Mouse (Mus musculus): ENCODE results near the gene Cyb5r3. TPM values are rescaled to one million over a fixed set of nuclear protein-coding genes. Genes with fewer than 3 reads are reported as not detected.
A peak's percentile ranks its signal among the peaks of the same experiment; 100 is the strongest.

Gene Cyb5r3
- total RNA-seq (2014; fragmentation: Nextera tagmentation) (48.7 and 61.3 TPM in 2 replicates), total RNA-seq (2017) (22.4 and 27.8 TPM in 2 replicates)

DNA sequence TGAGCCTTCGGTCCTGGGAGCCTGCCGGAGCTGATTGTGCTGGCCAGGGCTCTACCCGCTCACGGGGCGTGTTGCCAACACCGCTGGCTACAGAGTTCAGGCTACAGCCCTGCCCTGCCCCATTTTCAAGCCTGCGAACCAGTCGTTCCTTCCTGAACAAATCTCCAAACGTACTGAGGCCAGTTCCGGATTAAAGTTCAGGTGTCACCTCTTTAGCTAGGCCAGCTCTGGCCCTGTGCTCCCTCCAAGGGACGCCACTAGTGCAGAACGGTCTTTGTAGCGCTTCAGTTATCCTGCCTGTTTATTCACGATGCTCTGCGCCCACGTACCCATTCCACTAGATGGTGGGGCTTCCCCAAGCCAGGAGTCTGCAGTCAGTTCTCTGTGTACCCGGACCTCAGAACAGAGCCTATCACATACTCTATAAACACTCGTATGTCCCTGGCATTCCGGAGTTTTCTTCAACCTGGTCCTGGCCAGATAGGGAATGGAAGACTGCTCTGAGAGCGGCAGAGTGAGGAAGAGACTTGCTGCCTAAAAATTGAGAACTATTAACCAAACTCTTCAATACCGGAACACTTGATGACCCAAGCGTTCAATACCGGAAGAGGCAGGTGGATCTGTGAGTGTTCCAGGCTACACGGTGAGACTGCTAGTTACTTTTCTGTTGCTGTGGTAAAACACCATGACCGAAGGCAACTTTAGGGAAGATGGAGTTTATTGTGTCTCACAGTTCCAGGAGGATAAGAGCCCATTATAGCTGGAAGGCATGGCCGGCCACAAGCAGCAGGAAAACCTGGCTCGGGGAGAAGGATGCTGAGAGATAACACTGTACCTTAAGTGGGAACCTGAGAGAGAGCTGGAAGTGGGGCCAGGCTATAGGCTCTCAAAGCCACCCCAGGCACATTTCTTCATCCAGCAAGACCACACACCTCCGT lies at the start of gene Cyb5r3:
Gene Cyb5r3, minus strand, starts transcription at position 101 of the 938 bp plus-strand sequence.
- ATAC-seq (replicated peaks; ENCODE audit: poor library complexity, severe bottlenecking) = no peak; the same call in 1 of the 2 replicates

DNA sequence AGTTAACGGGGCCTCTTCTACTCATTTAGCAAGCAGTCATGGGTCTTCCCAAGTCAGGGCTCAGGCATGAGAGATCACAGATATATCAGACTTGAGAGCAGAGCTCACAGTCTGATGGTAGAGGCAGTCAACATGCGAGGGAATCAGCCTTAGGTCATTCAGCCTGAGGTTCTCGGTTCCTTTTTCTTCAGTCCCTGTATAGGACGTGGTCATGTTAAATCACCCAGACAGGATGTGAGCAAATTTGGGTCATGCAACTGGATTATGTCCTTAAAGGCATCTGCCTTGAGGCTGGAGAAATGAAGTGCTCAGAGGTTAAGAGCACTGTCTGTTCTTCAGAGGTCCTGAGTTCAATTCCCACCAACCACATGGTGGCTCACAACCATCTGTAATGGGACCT lies 49.3 kb upstream of the Cyb5r3 start:
- peak; percentile 89 for ATAC-seq (replicated peaks; ENCODE audit: poor library complexity, severe bottlenecking)

GRCm38 (mm10) chr15:83220368-83221013 lies 48.1 kb upstream of the Cyb5r3 start:
- no peak for ATAC-seq (replicated peaks; ENCODE audit: poor library complexity, severe bottlenecking)

DNA sequence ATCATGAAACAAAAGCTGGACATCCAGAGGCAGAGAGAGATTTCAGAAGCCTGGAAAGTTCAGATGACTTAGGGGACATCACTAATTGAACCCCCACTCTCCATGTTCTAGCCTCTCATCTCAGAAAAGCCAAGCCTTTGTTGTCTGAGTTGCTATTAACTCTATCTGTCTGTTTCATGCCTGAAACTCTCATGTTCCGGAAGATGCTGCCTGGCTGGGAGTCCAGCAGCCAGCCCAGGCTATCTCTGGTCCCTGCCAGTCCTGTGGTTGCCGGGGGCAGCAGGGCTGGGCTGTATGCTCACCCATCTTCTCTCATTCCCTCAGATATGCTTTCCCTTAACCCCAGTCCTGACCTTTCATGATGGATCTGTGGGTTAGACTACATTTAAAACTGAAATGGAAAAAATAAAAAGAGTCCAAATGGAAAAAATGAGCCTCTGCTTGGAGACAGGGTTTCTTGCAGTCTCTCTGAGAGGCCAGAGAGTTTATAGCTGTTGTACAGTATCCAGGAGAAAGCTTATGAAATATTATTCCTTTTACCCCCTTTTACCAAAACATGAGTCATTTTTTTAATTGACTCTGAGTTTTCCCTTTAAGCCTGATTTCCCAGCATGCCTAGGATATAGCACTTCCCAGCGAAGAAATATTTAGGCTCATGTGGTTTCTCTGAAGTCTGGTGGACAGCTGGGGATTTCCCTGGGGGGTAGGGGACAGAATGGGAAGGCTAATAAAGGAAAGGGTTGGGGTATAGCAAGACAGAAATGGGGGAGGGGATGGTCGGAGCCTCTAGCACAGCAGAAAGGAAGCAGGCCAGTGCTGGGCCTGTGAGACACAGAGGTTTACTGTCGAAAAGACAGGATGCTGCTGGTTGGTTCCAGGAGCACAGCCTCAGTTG lies 43.2 kb upstream of the Cyb5r3 start:
- no peak for ATAC-seq (replicated peaks; ENCODE audit: poor library complexity, severe bottlenecking)

DNA sequence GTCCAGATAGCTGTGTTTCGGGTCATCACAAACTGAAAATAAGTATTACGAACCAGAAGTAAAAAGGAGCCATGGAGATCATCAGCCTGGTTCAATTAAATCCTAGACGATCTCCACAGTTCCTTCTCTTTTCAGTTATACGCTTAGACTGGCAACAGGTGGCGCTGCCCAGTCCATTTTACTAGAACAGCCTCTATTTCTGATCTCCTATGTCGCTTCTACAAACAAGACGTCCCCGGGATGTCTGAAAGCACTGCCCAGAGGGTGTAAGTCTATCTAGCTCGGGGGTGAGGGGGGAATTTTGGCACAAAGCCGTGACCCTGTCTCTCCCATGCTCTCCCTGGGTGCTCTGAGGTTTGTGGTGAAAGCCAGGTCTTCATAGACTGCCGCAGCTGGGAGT lies 37.8 kb upstream of the Cyb5r3 start:
- peak; percentile 46 for ATAC-seq (replicated peaks; ENCODE audit: poor library complexity, severe bottlenecking)

DNA sequence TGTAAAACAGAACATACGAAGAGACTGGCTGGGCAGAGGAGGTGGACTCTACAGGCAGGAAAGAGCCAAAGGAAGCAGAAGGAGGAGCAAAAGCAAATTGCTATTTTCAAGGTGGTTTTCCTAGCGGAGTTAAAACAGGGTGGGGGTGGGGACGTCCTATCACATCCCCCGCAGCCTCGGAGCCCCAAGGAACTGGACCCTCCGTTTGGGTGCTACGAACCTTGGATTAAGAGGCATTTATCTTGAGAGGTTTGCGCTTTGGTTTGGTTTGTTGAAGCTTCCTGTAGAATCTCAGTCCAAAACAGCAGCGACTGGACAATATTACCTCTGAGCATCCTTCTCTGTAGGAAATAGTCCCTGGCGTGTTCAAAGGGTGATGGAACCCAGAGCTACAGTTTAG lies 37.3 kb upstream of the Cyb5r3 start:
- no peak for ATAC-seq (replicated peaks; ENCODE audit: poor library complexity, severe bottlenecking)

DNA sequence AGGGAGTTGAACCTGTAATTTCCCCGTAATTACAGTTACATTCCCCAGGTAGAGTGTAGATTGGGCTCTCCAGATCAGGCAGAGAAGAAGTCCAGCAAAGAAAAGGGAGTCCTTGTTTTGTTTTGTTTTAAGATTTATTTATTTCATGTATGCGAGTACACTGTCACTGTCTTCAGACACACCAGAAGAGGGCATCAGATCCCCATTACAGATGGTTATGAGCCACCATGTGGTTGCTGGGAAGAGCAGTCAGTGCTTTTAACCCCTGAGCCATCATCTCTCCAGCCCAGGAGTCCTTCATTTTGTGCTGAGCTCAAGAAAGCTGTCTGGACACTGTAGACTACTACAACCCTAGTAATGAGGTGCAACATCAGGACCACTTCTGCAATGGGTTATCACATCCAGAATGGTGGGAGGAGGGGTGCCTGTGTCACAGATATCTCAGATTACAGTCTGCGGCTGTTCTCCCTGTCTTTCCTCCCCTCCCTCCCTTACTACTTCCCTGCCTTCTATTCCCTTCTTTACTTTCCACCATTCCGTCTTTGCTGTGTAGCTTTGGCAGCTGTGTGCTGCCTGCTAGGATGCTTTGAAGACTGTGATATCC lies 36.8 kb upstream of the Cyb5r3 start:
- no peak for ATAC-seq (replicated peaks; ENCODE audit: poor library complexity, severe bottlenecking)

DNA sequence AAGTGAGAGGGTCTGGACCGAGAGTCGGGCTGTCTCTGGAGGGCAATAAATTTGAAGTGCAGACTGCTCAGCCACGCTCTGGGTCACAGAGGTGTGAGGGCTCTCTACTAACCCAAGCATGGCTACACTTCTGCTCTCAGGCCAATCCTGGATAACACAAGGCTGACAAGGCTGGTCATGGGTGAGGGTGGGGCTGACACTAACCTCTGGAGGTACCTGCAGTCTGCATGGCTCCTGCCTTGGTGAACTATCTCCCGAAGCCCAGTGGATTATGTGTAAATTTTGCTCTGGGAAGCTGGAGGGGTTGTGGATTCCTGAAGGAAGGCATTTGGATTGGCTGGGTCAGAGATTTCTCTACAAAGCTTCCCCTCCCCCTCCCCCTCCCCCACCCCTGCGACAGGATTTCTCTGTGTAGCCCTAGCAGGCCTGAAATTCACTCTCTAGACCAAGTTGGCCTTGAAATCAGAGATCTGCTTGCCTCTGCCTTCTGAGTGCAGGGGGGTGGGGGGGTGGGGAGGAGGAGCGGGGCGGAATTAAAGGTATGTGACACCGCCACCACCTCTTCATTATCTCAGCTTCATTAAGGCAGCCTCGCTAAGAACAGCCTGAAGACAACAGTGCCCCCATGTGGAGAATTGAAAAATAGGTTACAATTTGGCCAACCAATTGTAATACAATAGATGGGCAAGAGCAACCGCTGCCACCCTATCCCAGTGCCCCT lies 32.5 kb upstream of the Cyb5r3 start:
- peak; percentile 68 for ATAC-seq (replicated peaks; ENCODE audit: poor library complexity, severe bottlenecking)

DNA sequence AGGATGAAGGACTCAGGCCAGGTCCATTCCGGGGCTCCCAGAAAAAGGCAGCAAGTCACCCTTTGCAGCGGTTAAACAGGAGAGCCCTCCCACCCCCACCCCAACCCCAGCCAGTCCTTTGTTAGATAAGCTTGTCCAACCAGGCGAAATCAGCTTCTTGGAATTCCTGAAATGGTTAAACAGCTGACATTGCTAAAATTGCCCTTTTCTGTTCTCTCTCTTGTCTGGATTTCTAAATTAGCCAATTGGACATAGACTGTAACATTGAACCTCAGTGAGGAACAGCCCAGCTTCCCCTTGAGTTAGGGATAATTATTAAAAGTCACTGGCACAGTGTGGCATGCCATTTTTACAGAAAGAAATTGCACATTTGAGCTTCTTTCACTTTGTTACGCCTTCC lies 30.0 kb upstream of the Cyb5r3 start:
- ATAC-seq (replicated peaks; ENCODE audit: poor library complexity, severe bottlenecking) = no peak

DNA sequence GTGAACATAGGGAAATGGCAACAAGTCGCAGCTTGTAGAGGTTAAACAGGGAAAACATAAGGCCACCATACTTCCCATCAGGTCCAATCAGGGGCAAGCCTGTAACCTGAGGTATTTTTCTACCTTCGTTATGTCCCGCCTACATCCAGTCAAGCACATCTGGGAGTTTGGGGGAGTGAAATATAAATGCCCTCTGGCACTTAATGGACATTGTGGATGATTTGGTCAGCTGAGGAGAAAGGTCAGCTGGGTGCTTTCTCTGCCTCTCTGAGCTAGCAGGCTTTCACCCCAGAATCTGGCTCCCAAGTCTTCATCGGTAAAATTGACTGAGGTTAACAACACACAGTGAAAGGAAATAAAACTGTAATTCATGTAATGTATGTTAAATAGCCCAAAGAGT lies 21.0 kb upstream of the Cyb5r3 start:
- ATAC-seq (replicated peaks; ENCODE audit: poor library complexity, severe bottlenecking) = no peak

- no peak for ATAC-seq (replicated peaks; ENCODE audit: poor library complexity, severe bottlenecking)
Observed at GRCm38 (mm10) chr15:83182351-83182750, 10.0 kb upstream of the Cyb5r3 start.

GRCm38 (mm10) chr15:83181800-83182330 lies 9.5 kb upstream of the Cyb5r3 start:
- no peak for ATAC-seq (replicated peaks; ENCODE audit: poor library complexity, severe bottlenecking)

DNA sequence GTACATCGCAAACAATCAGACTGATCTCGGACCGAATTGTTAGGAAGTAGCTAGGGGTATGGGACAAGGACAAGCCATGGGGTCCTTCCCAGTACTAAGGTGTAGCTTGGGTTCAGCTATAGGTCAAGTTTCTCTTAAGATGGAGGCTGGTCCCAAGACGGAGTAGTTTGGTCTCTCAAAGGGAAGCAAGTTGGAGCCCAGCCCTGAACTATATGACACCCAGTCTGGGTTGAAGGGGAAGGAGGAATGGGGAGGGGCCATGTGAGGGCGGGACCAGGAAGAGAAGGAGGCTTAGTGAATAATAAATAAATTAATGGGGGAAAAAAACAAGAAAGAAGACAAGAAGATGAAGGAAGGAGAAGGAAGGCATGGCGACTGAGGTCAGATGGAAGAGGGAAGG lies 7.6 kb upstream of the Cyb5r3 start:
- ATAC-seq (replicated peaks; ENCODE audit: poor library complexity, severe bottlenecking) = no peak

DNA sequence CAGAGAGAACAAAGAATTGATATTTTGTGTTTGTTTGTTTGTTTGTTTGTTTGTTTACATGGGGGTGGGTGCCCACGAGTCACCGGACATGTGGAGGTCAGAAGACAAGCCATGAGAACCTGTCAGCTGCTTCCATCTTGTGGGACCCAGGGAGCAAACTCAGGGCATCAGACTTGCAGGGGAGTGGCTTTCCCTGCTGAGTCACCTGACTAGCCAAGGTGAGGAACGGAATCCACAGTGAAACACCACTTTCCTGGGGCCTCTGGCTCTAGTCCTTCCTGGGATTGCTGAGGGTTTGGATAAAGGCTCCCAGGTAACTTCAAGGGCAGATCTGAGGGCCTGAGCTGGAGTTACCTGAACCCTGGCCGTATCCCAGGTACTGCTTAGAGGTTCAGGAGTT lies 4.3 kb upstream of the Cyb5r3 start:
- ATAC-seq (replicated peaks; ENCODE audit: poor library complexity, severe bottlenecking) = no peak

- peak; percentile 15; the same call in 1 of the 2 replicates for ATAC-seq (replicated peaks; ENCODE audit: poor library complexity, severe bottlenecking)
Observed at GRCm38 (mm10) chr15:83173914-83174884, 1.8 kb upstream of the Cyb5r3 start.

DNA sequence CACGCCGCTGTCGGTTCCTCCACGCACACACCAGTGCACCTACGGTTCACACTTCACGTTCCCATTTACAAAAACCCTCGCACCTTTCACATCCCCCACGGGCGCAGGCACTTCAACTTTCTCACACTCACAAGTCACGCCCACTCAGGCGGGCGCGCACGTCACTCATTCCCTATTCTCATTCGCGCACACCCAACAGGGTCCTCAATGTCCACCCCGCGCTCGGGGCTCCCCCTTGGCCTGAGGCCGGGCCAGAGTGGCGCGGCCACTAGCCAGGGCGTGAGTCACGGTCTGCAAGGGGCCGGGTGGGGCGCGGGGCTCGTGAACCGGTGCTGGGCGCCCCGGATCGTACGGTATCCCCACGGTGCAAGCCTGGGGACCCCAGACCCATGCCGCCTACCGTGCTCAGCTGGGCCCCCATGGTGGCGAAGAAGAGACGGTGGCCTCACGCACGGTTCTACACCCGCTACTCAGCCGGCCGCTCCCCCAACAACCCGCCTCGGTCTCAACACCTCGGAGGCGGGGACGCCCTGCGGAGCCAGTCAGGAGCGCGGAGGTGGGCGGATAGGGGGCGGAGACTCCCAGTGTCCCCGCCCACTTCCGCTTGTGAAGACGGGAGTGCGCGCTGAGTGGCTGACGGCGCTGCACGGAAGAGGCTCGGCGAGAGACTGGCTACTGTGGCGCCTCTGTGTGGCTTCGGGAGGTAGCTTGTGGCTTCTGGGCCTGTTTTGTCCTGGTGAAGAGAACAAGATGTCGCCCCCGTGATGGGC lies 495 bp downstream of the Cyb5r3 start:
- ATAC-seq (replicated peaks; ENCODE audit: poor library complexity, severe bottlenecking) = peak; percentile 89

DNA sequence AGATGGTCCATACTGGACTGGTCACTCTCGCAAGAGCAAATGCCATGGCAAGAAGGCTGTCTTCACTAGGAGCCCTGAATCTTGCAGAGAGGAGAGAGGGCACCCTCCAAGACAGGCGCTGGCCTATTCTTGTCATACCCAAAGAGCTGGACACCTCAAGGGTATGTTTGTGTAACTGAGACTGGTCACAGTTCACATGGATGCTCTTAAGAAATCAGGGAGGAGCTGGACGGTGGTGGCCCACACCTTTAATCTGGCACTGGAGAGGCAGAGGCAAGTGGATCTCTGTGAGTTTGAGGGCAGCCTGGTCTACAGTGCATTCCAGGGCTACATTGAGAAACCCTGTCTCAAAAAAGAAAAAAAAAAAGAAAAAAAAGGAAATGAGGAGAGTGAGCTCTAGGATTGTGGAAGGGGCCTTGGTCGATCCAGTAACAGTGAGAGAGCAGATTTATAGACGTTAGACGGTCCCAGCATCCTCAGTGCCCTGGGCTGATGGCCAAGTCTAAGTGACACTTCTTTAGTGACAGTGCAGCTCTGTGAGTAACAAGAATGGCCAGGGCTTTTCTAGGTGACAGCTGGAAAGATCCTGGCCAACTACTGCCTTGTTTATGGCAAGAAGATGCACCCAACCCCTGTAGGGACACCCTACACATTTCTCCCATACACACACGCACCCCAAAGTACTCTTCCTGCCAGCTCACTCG lies 1.3 kb downstream of the Cyb5r3 start:
- ATAC-seq (replicated peaks; ENCODE audit: poor library complexity, severe bottlenecking) = no peak
